Mouse (Mus musculus) spleen, postnatal 36 days (tissue): ENCODE measurements around the gene Gmpr2.

Experiments used
- DNase-seq, 2 experiments: peaks; one replicate each; pipeline ENCODE4 v3.0.0; 2022; ENCODE audit warnings: low spot score in 2 of 2, mixed read lengths in 1 of 2

Gene Gmpr2

DNA sequence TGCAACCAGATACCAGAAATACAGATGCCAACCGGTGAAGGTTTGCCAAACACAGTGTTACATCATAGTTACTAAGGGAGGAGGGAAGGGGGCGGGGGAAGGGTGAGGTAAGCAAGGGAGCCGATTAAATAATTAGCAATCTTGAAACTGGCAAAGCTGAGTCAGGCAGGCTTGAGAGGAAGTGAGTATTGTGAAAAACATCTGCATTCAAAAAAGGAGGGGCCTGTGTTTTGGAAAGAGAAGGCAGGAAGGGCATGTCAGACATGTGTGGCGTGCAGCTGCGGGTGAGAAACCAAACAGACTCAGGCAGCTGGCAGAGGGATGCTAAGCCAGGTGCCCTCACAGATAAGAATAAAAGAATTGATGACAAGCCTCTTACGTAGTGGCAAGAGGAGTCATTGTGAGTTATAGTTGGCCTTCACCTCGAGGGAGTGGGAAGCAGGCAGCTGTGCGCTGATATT is 52.7 kb downstream of the Gmpr2 start:
- peak; percentile 80 to 86 for DNase-seq

DNA sequence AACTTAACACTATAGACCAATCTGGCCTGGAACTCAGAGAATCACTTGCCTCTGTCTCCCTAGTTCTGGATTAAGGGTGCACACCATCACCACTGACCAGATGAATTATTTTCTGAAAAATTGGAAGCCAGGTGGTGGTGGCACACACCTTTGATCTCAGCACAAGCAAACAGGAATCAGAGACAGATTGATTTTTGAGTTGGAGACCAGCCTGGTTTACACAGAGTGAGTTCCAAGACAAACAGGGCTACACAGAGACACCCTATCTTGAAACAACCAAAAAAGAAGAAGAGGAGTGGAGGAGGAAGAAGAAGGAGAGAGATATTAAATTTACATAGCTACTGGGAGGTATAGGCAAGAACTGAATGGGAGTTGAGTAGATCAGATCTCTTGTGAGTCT is 54.5 kb downstream of the Gmpr2 start:
- no peak for DNase-seq

DNA sequence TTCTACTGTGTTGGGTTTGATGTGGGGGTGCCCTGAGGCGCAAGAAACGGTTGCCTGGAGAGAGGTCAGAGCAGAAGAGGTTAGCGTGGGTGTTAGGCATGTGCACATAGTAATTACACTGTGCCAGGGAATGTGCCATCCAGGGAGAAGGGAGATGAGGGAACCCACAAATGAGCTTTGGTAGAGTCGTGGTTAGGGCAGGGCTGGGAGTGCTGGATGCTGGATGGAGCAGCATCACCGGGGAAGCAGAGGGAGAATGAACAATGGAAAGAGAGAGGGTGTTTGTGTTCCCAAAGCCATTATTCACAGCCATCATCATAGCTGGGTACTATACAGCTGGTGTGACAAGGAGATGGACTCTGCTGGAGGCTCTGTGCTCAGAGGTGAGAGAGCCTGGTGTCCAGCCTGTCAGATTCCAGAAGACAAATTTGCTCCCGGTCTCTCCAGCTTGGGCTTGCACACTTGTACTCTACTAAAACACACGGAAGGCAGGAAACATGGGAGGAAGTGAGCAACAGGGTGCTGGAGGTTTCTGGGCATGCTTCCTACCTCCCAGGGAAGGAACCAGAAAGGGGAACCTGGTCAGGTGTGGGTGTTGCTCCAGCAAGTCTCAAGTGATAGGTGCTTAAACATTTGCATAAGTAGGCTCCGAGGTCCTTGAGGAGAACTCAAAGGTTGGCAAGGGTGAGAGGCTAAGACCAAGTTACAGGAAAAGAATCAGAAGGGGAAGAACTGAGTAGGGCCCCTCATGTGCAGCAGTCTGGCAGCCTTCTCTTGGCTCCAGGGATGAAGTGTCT is 56.3 kb downstream of the Gmpr2 start:
- DNase-seq, result peak in 1 of 2 experiments; percentile 18
